Mouse (Mus musculus) mouse trophoblast stem cell (cell line): ENCODE results near the gene Arid5b.
"Not testable (repeated sequence)": the region's sequence is repeated elsewhere in the genome, so short reads cannot be mapped to it uniquely, and the experiment has no call there.

Experiments used
- in situ Hi-C, 2 experiments: fragments of 300-500 bp; cut with MseI, MboI; formaldehyde crosslinking; loops; 2 replicates in 1 of 2; 3 replicates in 1 of 2; pipeline ENCODE4 v1.15.1; 2025

Gene Arid5b

GRCm38 (mm10) chr10:68114955-68115354, 163.6 kb downstream of the Arid5b start:
- in situ Hi-C loops: no loop called here

GRCm38 (mm10) chr10:68113645-68114044, 164.9 kb downstream of the Arid5b start:
- in situ Hi-C loops: no loop called here

GRCm38 (mm10) chr10:68112983-68113382, 165.6 kb downstream of the Arid5b start:
- in situ Hi-C loops: no loop called here

- in situ Hi-C loops: no loop called here
These were observed 167.9 kb downstream of the Arid5b start for GRCm38 (mm10) chr10:68110607-68111006.

- in situ Hi-C loops: no loop called here
These were observed 168.4 kb downstream of the Arid5b start for GRCm38 (mm10) chr10:68110182-68110581.

GRCm38 (mm10) chr10:68109651-68110050, 168.9 kb downstream of the Arid5b start:
- in situ Hi-C loops: no loop called here

- in situ Hi-C loops: no loop called here
These were observed 170.8 kb downstream of the Arid5b start for GRCm38 (mm10) chr10:68107716-68108115.

- in situ Hi-C loops: no loop called here
These were observed 172.1 kb downstream of the Arid5b start for GRCm38 (mm10) chr10:68106351-68106950.

- in situ Hi-C loops: no loop called here
These were observed 173.4 kb downstream of the Arid5b start for GRCm38 (mm10) chr10:68104881-68105781.

- in situ Hi-C loops: no loop called here
These were observed 174.1 kb downstream of the Arid5b start for GRCm38 (mm10) chr10:68104481-68104880.

- in situ Hi-C loops: no loop called here
These were observed 174.6 kb downstream of the Arid5b start for GRCm38 (mm10) chr10:68103988-68104387.

GRCm38 (mm10) chr10:68103078-68103855, 175.3 kb downstream of the Arid5b start:
- in situ Hi-C loops: no loop called here

GRCm38 (mm10) chr10:68102566-68102965, 176.0 kb downstream of the Arid5b start:
- in situ Hi-C loops: no loop called here

GRCm38 (mm10) chr10:68101251-68101650, 177.3 kb downstream of the Arid5b start:
- in situ Hi-C loops: no loop called here

GRCm38 (mm10) chr10:68100506-68100905, 178.0 kb downstream of the Arid5b start:
- in situ Hi-C loops: no loop called here

GRCm38 (mm10) chr10:68099801-68100200, 178.7 kb downstream of the Arid5b start:
- in situ Hi-C loops: not testable (repeated sequence)

GRCm38 (mm10) chr10:68097821-68098675, 180.5 kb downstream of the Arid5b start:
- in situ Hi-C loops: no loop called here

- in situ Hi-C loops: no loop called here
These were observed 182.1 kb downstream of the Arid5b start for GRCm38 (mm10) chr10:68096395-68096794.

- in situ Hi-C loops: no loop called here
These were observed 183.4 kb downstream of the Arid5b start for GRCm38 (mm10) chr10:68095136-68095535.

- in situ Hi-C loops: no loop called here
These were observed 185.0 kb downstream of the Arid5b start for GRCm38 (mm10) chr10:68093496-68093895.

GRCm38 (mm10) chr10:68091840-68092239, 186.7 kb downstream of the Arid5b start:
- in situ Hi-C loops: no loop called here
